Mouse (Mus musculus) megakaryocyte, embryonic 14.5 days (primary cell): ENCODE results near the gene Cnst. TPM values are rescaled to one million over a fixed set of nuclear protein-coding genes. Genes with fewer than 3 reads are reported as not detected.
A peak's percentile ranks its signal among the peaks of the same experiment; 100 is the strongest.
"Not testable (repeated sequence)": the region's sequence is repeated elsewhere in the genome, so short reads cannot be mapped to it uniquely, and the experiment has no call there.

Experiments used
- H3K27me3 ChIP-seq: replicated peaks from 2 replicates; pipeline ENCODE3; 2012; ENCODE audit warnings: inconsistent platforms
- H3K36me3 ChIP-seq: replicated peaks from 2 replicates; pipeline ENCODE3; 2012; ENCODE audit warnings: low read length, inconsistent platforms, mixed read lengths
- H3K4me1 ChIP-seq: 2 replicates; pipeline ENCODE4 v1.6.1; 2012; ENCODE audit warnings: inconsistent platforms
- H3K4me3 ChIP-seq: replicated peaks from 2 replicates; pipeline ENCODE3; 2012; ENCODE audit warnings: moderate library complexity, mild to moderate bottlenecking, inconsistent platforms
- H3K9me3 ChIP-seq: 2 replicates; pipeline ENCODE4 v1.6.1; 2012; ENCODE audit warnings: inconsistent platforms
- FLI1 ChIP-seq: IDR thresholded peaks from 2 replicates; pipeline ENCODE4 v1.6.1; 2012; ENCODE audit warnings: low read length, inconsistent platforms, mixed read lengths
- GATA1 ChIP-seq: IDR thresholded peaks from 3 replicates; pipeline ENCODE4 v1.6.1; 2012; ENCODE audit warnings: mixed read lengths, low read length, inconsistent platforms, borderline replicate concordance
- polyA plus RNA-seq: library from polyadenylated mRNA; stranded (reverse); fragments of >175 nt; gene quantifications from 2 replicates; pipeline ENCODE4 v1.2.3, GENCODE M21; 2012; ENCODE audit warnings: low replicate concordance; ENCODE audit not compliant: insufficient read depth

Gene Cnst
- 4.7 and 7.3 TPM in 2 replicates for polyA plus RNA-seq

DNA sequence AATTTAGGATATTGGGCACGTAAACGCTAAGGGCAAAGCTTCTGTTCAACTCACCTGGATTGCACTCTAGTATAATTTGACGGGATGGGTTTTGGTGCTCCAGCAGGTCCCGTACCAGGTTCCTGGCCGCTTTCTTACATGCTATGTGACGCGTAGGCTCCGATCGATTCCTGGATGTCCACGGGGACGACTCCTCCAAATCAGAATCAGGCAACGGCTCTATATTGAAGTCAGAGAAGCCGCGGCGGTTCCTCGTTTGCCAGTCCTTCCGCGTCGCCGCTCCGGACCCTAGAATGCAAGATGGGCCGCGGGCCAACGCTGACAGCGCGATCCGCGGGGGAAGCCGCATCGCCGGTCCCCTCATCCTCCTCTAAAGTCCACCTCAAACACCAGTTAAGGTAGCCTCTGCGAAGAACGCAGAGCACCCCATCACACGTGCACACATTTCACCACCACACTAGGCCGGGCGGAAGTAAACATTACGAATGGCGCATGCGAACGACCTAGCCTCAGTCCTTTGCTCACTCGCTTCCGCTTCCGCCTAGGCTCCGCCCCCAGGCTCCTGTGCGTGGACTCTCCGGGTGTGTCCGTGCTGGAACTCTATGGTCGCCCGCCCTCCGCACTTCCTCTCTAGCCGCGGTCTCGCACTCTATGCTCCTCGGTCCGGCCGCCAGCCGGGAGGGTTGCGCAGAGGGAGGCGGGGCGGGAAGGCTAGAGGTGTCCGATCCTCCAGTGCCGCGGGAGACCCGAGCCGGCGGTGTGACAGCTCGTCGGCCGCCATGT lies at the start of gene Cnst, which contains the start of gene Tfb2m:
Gene Cnst, plus strand, starts transcription at position 603 of the 783 bp plus-strand sequence.
Gene Tfb2m, minus strand, starts transcription at position 500 of the 783 bp plus-strand sequence.
- not testable (repeated sequence) for H3K27me3 ChIP-seq, H3K9me3 ChIP-seq
- peak; percentile 7; the same call in 1 of the 2 replicates for TF ChIP-seq FLI1
- Histone ChIP-seq H3K4me1 (peaks cover 59% of the 10 kb centered on the region), H3K36me3 (peaks cover 46% of the 10 kb centered on the region), H3K4me3 (peak within 1 kb of the TSS; percentile 91)

DNA sequence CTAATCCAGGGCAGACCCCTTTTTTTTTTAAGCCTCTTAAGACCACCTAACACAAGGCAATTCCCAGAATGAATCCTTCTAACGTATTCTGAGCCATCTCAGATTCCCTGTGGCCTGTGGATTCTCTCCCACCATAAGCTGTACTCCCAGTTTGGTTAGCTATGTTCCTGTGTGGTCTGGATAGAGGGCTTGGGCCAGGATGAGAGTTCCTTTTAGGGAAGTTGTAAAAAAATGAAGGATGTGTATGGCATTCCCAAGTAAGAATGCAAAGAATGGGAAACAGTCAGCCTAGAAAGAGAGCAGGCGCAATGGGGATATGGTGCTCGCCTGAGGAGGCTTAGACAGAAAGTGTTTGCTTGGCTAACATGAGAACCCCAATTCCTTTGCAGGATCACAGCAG lies 46.9 kb upstream of the Cnst start:
- Histone ChIP-seq H3K9me3 (no peaks in the 10 kb centered on the region), H3K4me3 (no peak overlapping the region), H3K27me3 (no peaks in the 10 kb centered on the region), H3K36me3 (peaks cover 6% of the 10 kb centered on the region), H3K4me1 (peaks cover 6% of the 10 kb centered on the region)
- no peak for TF ChIP-seq FLI1
- no peak for TF ChIP-seq GATA1

DNA sequence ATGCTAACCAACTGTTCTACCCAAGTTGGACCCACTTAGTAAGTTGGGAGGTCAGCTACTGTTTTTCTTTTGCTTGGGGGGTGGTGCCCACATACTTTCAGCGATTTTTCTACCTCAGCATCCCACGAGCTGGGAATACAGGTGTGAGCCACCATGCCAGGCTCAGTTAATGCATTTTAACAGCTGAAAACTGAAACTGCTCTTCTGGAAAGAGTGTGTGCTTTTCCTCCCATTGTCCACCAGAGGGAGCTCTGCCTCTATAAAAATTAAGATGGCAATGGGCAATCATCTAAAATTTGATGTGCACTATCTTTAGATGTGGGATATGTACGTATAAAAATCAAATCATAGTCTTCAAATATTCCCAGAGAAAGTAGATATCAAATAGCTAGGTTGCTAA lies 43.6 kb upstream of the Cnst start:
- Histone ChIP-seq H3K9me3 (no peaks in the 10 kb centered on the region), H3K27me3 (no peaks in the 10 kb centered on the region), H3K4me1 (peaks cover 9% of the 10 kb centered on the region; the same call in 1 of the 2 replicates), H3K36me3 (peaks cover 6% of the 10 kb centered on the region), H3K4me3 (peak overlapping the region; percentile 53)
- TF ChIP-seq FLI1 (no peak), GATA1 (no peak)

DNA sequence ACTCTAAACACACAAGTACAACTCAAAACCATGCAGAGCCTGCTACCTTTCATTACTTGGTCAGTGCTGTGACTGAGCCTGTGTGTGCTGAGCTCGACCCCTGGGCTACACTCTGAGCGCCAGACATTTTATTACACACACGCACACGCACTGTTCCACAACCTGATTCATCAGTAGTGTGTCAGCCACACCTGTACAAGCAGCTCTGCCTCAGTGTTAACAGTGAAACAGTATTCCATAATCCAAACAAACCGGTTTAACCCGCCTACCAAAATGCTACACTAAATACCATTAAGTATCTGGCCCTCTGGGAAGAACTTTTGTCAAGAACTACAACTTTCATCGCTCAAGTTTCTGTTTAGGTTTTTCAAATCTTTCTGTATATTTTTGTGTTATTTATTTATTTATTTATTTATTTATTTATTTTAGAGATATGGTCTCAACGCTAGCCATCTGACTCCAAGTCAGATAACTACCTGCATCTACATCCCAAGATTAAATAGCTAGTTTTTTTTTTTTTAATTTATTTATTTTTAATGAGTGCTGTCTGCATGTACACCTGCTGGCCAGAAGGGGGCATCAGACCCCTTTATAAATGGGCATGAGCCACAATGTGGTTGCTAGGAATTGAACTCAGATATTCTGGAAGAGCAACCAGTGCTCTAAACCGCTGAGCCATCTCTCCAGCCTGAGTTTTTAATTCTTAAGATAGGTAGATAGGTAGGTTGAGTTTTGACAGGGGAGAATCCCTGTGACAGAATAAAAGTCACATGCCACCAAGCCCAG lies 39.4 kb upstream of the Cnst start:
- TF ChIP-seq FLI1 (no peak), GATA1 (no peak)
- Histone ChIP-seq H3K4me3 (no peak overlapping the region), H3K4me1 (peaks cover 23% of the 10 kb centered on the region), H3K36me3 (peaks cover 15% of the 10 kb centered on the region), H3K27me3 (no peaks in the 10 kb centered on the region), H3K9me3 (no peaks in the 10 kb centered on the region)

DNA sequence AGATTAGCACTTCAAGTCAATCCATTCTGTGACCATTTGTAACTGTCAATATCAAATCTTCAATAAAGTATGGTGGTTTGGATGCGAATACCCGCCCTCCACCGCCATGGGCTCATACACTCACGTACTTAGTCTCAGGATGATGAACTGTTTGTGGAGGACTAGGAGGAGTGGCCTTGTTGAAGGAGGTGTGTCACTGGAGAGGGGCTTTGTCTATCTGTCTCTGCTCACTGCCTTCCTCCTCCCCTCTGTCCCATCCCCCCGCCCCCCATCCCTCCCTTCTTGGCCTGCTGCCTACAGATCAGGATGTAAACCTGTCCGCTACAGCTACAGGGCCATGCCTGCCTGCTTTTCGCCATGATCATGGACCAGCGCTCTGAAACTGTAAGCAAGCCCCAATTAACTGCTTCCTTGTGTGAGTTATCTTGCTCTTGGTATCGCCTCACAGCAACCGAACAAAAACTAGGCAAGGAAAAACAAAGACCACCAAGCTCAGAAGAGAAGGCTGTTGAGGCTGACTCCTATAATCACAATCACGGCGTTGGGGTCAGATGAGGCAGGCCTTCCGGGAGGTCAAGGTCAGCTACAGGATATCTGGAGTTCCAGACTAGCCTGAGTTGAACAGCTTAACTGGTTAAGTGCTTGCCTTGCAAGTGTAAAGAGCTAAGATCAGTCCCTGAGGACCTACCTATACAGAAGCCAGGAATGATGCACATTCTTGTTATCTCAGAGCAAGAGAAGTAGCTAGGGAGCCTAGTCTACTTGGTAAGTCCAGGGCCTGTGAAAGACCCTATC lies 35.4 kb upstream of the Cnst start:
- H3K4me1 ChIP-seq: peaks cover 45% of the 10 kb centered on the region
- TF ChIP-seq FLI1: no peak
- no peak for TF ChIP-seq GATA1
- no peaks in the 10 kb centered on the region for H3K9me3 ChIP-seq

DNA sequence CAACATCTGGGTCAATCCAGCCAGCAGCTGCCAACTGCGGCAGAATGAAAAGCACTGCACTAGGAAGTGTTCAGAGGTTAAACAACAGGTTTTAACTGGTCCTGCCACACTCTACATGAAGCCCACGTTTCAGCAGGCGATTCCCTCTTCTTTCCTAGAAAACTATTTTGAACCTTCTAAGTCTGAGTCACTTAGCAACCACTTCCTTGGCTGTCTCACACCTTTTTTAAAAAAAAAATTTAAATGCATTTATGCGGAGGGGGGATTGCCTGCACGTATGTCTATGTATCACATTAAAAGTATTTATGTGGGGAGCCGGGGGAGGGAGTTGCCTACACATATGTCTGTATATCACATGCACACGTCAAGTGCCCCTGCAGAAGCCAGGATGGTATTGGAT lies 34.3 kb upstream of the Cnst start:
- Histone ChIP-seq H3K36me3 (peaks cover 15% of the 10 kb centered on the region), H3K9me3 (no peaks in the 10 kb centered on the region), H3K27me3 (no peaks in the 10 kb centered on the region), H3K4me1 (peaks cover 54% of the 10 kb centered on the region), H3K4me3 (no peak overlapping the region)
- no peak for TF ChIP-seq FLI1
- no peak for TF ChIP-seq GATA1

More for the DNA sequence above, 35.4 kb upstream of the Cnst start:
- Histone ChIP-seq H3K36me3 (peaks cover 15% of the 10 kb centered on the region), H3K4me3 (no peak overlapping the region), H3K27me3 (no peaks in the 10 kb centered on the region)

DNA sequence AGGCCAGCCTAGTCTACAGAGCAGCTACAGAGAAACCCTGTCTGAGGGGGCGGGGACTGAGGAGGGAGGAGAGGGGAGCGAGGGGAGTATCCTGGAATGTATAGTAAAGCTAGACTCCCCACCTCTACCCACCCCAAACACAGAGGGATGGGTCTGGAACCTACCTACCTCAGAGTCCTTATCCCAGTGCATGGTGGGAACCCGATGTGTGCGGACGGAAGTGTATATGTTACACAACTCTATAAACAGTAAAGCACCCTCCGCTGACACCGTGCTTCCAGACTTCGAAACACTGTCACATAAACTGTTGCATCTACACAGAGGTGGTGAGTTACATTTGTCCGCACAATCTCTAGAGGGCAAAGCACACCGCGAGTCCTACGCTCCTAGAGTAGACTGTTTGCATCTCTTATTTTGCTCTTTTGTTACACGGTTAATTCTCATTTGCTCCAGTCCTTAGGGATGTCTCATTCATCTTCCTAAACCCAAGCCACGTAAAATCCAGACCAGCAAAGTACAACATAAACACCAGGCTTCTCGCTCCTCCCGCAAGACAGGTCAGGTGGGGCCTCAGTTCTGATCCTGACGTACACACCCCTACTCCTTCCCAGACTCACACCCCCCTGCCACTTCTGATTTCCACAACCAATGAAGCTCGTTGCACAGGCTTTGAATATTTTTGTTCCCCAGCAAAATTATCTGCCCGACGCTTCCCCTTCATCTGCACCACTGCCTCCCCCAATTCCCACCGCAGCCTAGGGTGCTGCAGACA lies 29.0 kb upstream of the Cnst start:
- no peaks in the 10 kb centered on the region for H3K9me3 ChIP-seq
- peak overlapping the region; percentile 93 for H3K4me3 ChIP-seq
- TF ChIP-seq GATA1 (no peak), FLI1 (no peak)
- no peaks in the 10 kb centered on the region for H3K27me3 ChIP-seq
- no peaks in the 10 kb centered on the region for H3K36me3 ChIP-seq
- peaks cover 32% of the 10 kb centered on the region for H3K4me1 ChIP-seq

DNA sequence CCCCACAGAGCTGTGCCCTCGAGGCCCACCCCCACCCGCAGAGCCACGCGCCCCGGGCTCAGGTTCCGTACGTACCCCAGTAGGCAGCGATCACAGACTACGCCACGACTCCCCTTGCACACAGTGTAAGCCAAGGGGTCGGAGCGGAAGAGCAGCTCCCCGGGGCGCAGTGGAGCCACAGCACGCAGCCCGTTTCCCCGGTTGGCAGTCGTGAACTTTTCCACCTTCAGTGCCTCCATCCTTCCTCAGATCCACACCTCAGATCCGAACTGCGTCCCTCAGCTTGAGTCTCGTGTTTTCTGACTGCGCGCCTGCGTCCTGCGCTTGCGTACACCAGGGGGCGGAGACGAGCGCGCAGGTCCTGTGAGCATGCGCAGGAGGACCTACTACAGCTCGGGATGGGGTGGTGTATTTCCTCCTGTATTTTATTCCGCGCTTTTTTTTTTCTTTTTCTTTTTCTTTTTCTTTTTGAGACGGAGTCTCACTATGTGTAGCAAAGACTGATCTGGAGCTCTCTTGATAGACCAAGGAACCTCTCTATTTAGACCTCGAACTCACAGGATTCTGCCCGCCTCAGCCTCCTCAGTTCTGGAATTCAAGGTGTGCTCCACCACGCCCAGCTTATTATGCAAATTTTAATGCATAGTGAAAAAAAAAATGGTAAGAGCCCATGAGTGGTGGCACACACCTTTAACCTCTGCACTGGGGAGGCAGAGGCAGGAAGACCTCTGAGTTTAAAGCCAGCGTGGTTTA lies 28.3 kb upstream of the Cnst start, which contains the start of gene Smyd3:
Gene Smyd3, minus strand, starts transcription at position 329 of the 753 bp plus-strand sequence.
- no peaks in the 10 kb centered on the region for H3K36me3 ChIP-seq
- H3K4me1 ChIP-seq: peaks cover 24% of the 10 kb centered on the region
- no peaks in the 10 kb centered on the region for H3K27me3 ChIP-seq
- H3K4me3 ChIP-seq: peak within 1 kb of the TSS; percentile 93
- H3K9me3 ChIP-seq: no peaks in the 10 kb centered on the region
- TF ChIP-seq FLI1: no peak
- TF ChIP-seq GATA1: no peak
